Mouse (Mus musculus) kidney, embryonic 16.5 days (tissue): ENCODE results near the gene Cryge. TPM values are rescaled to one million over a fixed set of nuclear protein-coding genes. Genes with fewer than 3 reads are reported as not detected.
A peak's percentile ranks its signal among the peaks of the same experiment; 100 is the strongest.

Source experiments
- ATAC-seq: fragments of 200-750 bp; cut with Nextera tagmentation; 2 replicates; pipeline ENCODE4 v1.8.0; 2017; ENCODE audit warnings: moderate TSS enrichment; ENCODE audit not compliant: low FRiP score, low TSS enrichment
- H3K27ac ChIP-seq: fragments of 300-500 bp; sonication (generic); 2 replicates; pipeline ENCODE4 v1.5.1; 2014; ENCODE audit warnings: low read length
- H3K27me3 ChIP-seq: fragments of 300-500 bp; sonication (generic); 2 replicates; pipeline ENCODE4 v1.6.1; 2014; ENCODE audit warnings: low read length, control low read depth, mixed read lengths; ENCODE audit not compliant: insufficient read depth
- H3K36me3 ChIP-seq: fragments of 300-500 bp; sonication (generic); 2 replicates; pipeline ENCODE4 v1.6.1; 2014; ENCODE audit warnings: low read length, control low read depth, mixed read lengths; ENCODE audit not compliant: insufficient read depth
- H3K4me1 ChIP-seq: fragments of 300-500 bp; sonication (generic); 2 replicates; pipeline ENCODE4 v1.6.1; 2014; ENCODE audit warnings: low read length, control low read depth, mixed read lengths; ENCODE audit not compliant: insufficient read depth
- H3K4me2 ChIP-seq: fragments of 300-500 bp; sonication (generic); replicated peaks from 2 replicates; pipeline ENCODE4 v1.6.1; 2014; ENCODE audit warnings: low read depth, low read length
- H3K4me3 ChIP-seq: fragments of 300-500 bp; sonication (generic); 2 replicates; pipeline ENCODE4 v1.5.1; 2014; ENCODE audit warnings: mild to moderate bottlenecking, low read length
- H3K9ac ChIP-seq: fragments of 300-500 bp; sonication (generic); replicated peaks from 2 replicates; pipeline ENCODE4 v1.6.1; 2014; ENCODE audit warnings: low read length
- H3K9me3 ChIP-seq: fragments of 300-500 bp; sonication (generic); 2 replicates; pipeline ENCODE4 v1.6.1; 2016; ENCODE audit warnings: low read length, control low read depth
- WGBS: fragments of 180-500 bp; shearing (Covaris S2); extraction: QIAGEN DNeasy Blood & Tissue Kit; methylation state at CpG from one replicate; pipeline ENCODE4 v1.1.7; 2014; 5-methylcytosine and 5-hydroxymethylcytosine counted together
- polyA plus RNA-seq: library from polyadenylated mRNA; unstranded; fragments of >200 nt; fragmentation: Nextera tagmentation; extraction: Ambion mirVana; gene quantifications from 2 replicates; pipeline ENCODE4 v1.2.1, GENCODE M21; 2015

Gene Cryge
- polyA plus RNA-seq, 1 experiment from 2014 or later = not detected

DNA sequence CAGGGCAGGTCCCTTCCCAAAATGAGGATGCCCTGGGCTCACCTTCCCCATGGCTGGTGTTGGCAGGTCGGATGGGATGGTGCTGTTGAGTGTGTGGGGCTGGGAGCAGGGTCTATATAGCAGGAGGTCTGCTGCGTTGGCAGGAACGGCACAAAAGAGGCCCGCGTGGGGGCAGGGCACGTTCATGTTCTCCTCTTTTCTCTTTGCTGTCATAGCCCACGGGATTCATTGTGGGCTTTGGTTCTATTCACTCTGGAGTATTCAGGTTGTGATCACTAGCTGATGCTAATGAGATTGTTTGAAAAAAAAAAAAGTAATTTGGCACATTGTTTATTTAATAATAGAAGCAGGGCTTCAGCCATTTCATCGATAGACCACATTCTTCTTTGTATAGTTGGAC lies 12.4 kb upstream of the Cryge start, which contains the start of gene Crygd:
Gene Crygd, minus strand, starts transcription at position 101 of the 400 bp plus-strand sequence.
- Histone ChIP-seq H3K4me1 (no peaks in the 10 kb centered on the region), H3K4me3 (no peak within 1 kb of the TSS), H3K27ac (no peak within 1 kb of the TSS), H3K27me3 (no peaks in the 10 kb centered on the region), H3K9ac (no peak within 1 kb of the TSS), H3K4me2 (no peak within 1 kb of the TSS), H3K36me3 (no peaks in the 10 kb centered on the region), H3K9me3 (no peaks in the 10 kb centered on the region)
- no peak for ATAC-seq
- 92% methylated on average over 8 of the region's 8 CpGs for WGBS

DNA sequence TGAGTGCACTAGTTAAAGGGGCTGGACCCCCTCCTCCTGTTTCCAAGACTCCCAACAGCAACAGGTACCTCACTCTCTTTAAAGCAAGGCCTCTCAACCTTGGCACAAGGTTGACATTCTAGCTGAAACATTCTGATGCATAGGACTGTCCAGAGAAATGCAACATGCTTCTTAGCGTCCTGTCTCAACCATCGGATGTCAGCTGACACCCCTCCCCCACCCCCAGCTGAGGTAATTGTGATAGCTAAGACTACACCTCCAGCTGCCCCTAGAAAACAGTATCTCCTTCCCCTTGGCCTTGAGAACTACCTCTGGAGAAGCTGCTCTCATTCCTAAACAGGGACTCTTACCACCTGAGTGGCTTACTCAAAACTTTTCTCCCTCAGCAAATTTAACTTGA lies 1.2 kb upstream of the Cryge start:
- WGBS = 22% methylated on average over 2 of the region's 2 CpGs
- no peak overlapping the region for H3K9ac ChIP-seq
- H3K4me1 ChIP-seq = peaks cover 5% of the 10 kb centered on the region; the same call in 1 of the 2 replicates
- H3K4me2 ChIP-seq = no peak overlapping the region
- H3K27me3 ChIP-seq = no peaks in the 10 kb centered on the region
- H3K36me3 ChIP-seq = no peaks in the 10 kb centered on the region
- H3K9me3 ChIP-seq = no peaks in the 10 kb centered on the region
- H3K4me3 ChIP-seq = no peak overlapping the region
- no peak overlapping the region for H3K27ac ChIP-seq
- no peak for ATAC-seq

DNA sequence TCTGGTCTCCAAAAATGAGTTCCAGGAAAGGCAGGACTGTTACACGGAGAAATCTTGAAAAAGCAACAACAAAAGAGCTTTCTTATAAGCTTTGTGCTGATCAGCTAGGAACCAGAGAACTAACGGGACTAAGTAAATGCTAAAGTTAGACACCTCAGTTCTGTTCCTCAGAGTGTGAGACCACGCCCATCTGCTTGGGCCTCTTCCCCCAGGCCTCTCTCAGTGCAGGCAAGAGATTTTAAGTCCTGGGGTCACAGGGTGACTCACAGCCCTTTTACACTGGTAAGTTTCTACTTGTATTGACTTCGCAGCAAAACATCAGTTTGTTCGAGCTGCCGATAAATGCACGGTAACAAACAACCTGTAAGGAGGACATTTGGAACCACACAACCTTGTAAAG lies 747 bp upstream of the Cryge start:
- Histone ChIP-seq H3K27me3 (no peaks in the 10 kb centered on the region), H3K4me2 (no peak overlapping the region), H3K36me3 (no peaks in the 10 kb centered on the region), H3K4me1 (peaks cover 5% of the 10 kb centered on the region; the same call in 1 of the 2 replicates), H3K9me3 (no peaks in the 10 kb centered on the region), H3K4me3 (no peak overlapping the region), H3K27ac (no peak overlapping the region), H3K9ac (no peak overlapping the region)
- 56% methylated on average over 7 of the region's 7 CpGs for WGBS
- no peak for ATAC-seq

DNA sequence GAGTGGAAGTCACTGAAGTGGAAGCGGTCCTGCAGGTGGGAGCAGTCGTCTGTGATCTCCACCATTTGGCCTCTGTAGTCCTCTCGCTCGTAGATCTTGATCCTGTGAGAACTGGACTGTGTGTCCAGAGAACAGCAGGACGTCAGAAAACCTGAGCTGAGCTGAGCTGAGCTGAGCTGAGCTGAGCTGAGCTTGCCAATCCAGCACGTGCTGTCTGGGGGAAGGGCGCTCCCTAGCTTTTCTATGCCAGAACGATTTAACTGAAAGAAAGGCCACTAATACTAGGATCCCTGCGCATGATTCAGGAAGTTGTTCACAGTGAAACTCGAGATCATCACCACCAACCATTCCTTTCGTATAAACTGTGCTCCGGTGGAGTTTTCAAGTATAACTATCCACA lies 2.2 kb downstream of the Cryge start:
- no peaks in the 10 kb centered on the region for H3K36me3 ChIP-seq
- H3K27me3 ChIP-seq = no peaks in the 10 kb centered on the region
- no peak overlapping the region for H3K4me2 ChIP-seq
- peaks cover 5% of the 10 kb centered on the region; the same call in 1 of the 2 replicates for H3K4me1 ChIP-seq
- H3K4me3 ChIP-seq = no peak overlapping the region
- H3K27ac ChIP-seq = no peak overlapping the region
- no peaks in the 10 kb centered on the region for H3K9me3 ChIP-seq
- ATAC-seq = peak; percentile 85
- no peak overlapping the region for H3K9ac ChIP-seq
- WGBS = 36% methylated on average over 12 of the region's 12 CpGs

DNA sequence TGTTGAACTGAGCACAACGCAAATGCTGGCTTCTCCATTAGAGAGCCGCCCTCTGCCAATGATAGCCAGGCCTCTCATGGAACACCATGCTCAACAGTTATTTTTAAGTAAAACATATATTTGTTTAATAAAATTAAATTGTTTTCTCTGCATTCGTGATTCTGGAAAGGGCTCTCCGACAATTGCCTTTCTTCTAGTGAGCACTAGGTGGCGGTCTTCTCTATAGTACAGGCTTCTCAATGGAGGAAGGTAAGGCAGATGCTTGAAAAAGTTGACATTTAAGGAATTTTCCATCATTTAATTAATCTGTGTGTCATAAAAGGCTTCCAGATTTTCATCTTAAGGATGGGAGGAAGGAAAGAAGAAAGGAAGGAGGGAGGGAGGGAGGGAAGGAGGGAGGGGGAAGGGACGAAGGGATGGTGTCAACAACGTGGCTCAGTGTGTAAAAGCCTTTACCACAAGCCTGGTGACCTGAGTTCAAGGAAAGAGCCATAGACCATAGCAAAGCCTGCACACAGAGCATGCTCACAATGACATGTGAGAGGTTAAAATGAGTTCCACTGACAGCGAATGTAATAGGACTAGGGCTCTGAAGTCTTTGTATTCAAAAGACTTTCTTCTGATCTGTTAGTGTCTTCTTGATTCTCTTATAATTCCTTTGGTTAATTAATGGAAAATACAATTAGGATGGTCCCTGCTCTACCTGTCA lies 4.4 kb downstream of the Cryge start:
- Histone ChIP-seq H3K4me2 (0 out of 2 replicates have a peak overlapping the region, but pooled peaks have one; percentile 5), H3K27me3 (no peaks in the 10 kb centered on the region), H3K9me3 (no peaks in the 10 kb centered on the region), H3K4me1 (peaks cover 5% of the 10 kb centered on the region; the same call in 1 of the 2 replicates), H3K4me3 (no peak overlapping the region), H3K36me3 (no peaks in the 10 kb centered on the region), H3K27ac (no peak overlapping the region), H3K9ac (no peak overlapping the region)
- ATAC-seq = no peak; the same call in 1 of the 2 replicates
- WGBS = 37% methylated on average over 8 of the region's 8 CpGs

DNA sequence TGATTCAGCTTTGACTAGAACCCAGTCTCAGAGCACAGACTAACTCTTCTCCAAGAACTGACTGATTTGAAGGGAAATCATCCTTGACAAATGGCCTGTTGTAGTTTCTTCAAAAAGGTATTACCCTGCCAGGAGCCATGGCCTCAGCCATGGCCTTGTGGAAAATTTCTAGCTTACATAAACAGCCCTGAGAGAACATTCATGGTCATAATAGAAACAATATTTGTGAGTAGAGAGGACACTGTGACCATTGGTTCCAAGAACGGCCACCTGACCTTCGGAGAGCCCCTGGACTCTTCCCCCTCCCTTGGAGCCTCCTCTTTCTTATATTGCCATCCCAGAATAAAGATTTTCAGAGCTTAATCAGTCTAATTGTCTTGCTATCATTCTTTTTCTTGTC lies 7.5 kb downstream of the Cryge start:
- WGBS = 89% methylated on average over 2 of the region's 2 CpGs
- H3K4me2 ChIP-seq = no peak overlapping the region
- no peak overlapping the region for H3K4me3 ChIP-seq
- 0 out of 2 replicates have a peak, but pooled peaks cover 4% of the 10 kb centered on the region for H3K4me1 ChIP-seq
- no peak for ATAC-seq
- H3K27me3 ChIP-seq = no peaks in the 10 kb centered on the region
- no peak overlapping the region for H3K27ac ChIP-seq
- H3K36me3 ChIP-seq = no peaks in the 10 kb centered on the region
- no peaks in the 10 kb centered on the region for H3K9me3 ChIP-seq
- no peak overlapping the region for H3K9ac ChIP-seq

DNA sequence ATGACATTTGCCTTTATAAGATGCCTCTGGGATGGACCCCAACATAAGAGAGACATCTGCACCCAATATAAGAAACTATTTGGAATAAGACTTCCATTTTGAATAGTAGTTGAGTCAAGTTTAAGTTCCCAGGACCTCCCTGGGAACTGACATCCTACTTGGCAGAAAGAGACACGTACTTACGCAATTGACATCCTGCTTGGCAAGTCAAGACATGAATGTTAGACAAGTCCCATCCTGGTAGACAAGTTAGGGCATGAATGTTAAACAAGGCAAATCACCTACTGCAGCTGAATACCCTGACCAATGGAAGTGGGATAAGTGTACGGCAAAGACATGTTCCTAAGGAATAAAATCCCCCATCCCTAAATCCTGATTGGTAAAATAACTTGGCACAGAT lies 9.1 kb downstream of the Cryge start:
- H3K4me1 ChIP-seq = 0 out of 2 replicates have a peak, but pooled peaks cover 4% of the 10 kb centered on the region
- no peaks in the 10 kb centered on the region for H3K9me3 ChIP-seq
- H3K27me3 ChIP-seq = no peaks in the 10 kb centered on the region
- no peak overlapping the region for H3K9ac ChIP-seq
- no peak overlapping the region for H3K4me3 ChIP-seq
- H3K27ac ChIP-seq = no peak overlapping the region
- H3K36me3 ChIP-seq = no peaks in the 10 kb centered on the region
- no peak overlapping the region for H3K4me2 ChIP-seq
- 94% methylated on average over 3 of the region's 3 CpGs for WGBS
- ATAC-seq = no peak

DNA sequence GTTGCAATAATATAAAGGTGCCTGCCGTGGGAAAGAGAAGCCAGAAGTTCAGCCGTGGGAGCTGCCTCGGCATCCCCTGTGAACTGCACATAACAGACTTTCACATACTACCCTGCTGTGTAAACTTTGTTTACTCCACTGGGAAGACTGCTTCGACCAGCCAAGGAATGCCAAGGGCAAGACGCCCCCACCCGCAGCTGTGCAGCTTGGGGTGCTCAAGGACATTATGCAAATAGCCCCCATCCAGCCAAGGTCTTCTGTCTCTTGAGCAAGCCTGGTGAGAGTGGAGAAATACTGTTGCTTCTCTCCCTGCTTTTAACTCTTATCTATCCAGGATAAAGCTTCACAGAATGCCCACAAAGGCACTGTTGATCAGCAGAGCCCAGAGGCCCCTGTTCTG lies 10.1 kb downstream of the Cryge start:
- no peaks in the 10 kb centered on the region for H3K9me3 ChIP-seq
- 0 out of 2 replicates have a peak, but pooled peaks cover 4% of the 10 kb centered on the region for H3K4me1 ChIP-seq
- H3K36me3 ChIP-seq = no peaks in the 10 kb centered on the region
- H3K9ac ChIP-seq = no peak overlapping the region
- WGBS = 55% methylated on average over 6 of the region's 6 CpGs
- no peak overlapping the region for H3K4me3 ChIP-seq
- no peak overlapping the region for H3K27ac ChIP-seq
- H3K4me2 ChIP-seq = no peak overlapping the region
- no peak for ATAC-seq
- no peaks in the 10 kb centered on the region for H3K27me3 ChIP-seq

DNA sequence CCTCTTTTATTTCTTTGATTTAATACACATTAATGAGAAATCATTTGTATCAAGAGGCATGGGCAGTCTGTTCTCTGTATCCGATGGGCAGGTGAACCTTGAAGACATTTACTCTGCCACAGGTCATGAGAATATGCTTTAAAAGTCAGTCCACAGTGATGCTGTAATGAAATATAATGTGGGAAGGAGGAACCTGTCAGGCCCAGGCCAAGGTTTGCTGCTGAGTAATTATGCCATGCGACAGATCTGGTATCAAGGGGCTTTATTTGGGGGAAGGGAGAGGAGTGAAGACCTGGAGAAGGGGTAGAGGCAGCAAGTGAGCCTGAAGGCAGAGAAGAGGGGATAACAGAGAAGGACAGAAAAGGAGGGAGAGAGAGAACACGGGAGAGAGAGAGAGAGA lies 11.3 kb downstream of the Cryge start:
- WGBS = 70% methylated on average over 3 of the region's 3 CpGs
- H3K27me3 ChIP-seq = no peaks in the 10 kb centered on the region
- H3K9ac ChIP-seq = no peak overlapping the region
- H3K9me3 ChIP-seq = no peaks in the 10 kb centered on the region
- no peak overlapping the region for H3K27ac ChIP-seq
- no peak overlapping the region for H3K4me3 ChIP-seq
- H3K36me3 ChIP-seq = no peaks in the 10 kb centered on the region
- no peak for ATAC-seq
- no peak overlapping the region for H3K4me2 ChIP-seq
- 0 out of 2 replicates have a peak, but pooled peaks cover 4% of the 10 kb centered on the region for H3K4me1 ChIP-seq

DNA sequence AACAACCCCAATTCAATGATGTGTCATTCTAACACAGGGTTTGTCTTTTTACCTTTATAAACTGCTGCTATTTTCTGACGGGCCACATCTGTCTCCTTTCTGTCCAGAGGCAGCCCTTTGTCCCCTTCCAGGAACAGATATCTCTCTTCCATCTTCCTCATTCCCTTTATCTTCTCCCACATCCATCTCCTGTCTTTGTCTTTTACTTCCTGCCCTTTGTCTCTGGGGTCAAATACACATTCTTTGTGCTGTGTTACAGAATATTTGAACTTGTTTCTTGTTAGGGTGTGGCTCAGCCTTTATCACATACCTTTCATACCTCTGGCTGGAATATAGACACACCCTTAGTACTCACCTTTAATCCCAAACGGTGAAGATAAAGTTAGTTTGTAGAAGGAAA lies 13.4 kb downstream of the Cryge start:
- Histone ChIP-seq H3K9ac (no peak overlapping the region), H3K27me3 (no peaks in the 10 kb centered on the region), H3K27ac (no peak overlapping the region), H3K36me3 (no peaks in the 10 kb centered on the region), H3K4me3 (no peak overlapping the region), H3K4me1 (0 out of 2 replicates have a peak, but pooled peaks cover 4% of the 10 kb centered on the region), H3K9me3 (no peaks in the 10 kb centered on the region), H3K4me2 (no peak overlapping the region)
- ATAC-seq = no peak
- WGBS = 78% methylated on average over 2 of the region's 2 CpGs
